Mouse (Mus musculus): Measurements from ENCODE around the gene Il11. TPM values are rescaled to one million over a fixed set of nuclear protein-coding genes. Genes with fewer than 3 reads are reported as not detected.
"Not testable (repeated sequence)": the region's sequence is repeated elsewhere in the genome, so short reads cannot be mapped to it uniquely, and the experiment has no call there.

Il11 gene
- polyA plus RNA-seq (2015; fragmentation: Nextera tagmentation; extraction: Ambion mirVana): 0.26 and 0.39 TPM in 2 replicates

DNA sequence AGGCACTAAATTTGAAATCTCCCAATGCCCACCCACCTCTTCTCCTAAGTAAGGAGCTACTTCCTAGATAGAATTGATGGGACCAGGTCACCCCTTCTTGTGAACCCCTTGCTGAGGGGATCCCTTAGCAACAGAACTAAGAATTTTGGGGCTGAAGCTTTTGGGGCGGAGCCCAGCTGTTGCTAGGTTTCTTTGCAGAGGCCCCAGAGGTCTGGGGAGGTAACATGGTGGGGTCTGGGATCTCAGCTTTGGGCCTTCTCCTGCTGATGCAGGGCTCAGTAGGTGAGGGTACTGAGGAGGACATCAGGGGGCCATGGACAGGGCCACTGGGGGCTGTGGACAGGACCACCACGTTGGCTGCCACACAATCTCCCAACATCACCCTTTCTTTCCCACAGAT is at the start of gene Il11, which contains the start of gene Tmem190:
TSS of gene Il11 (minus strand) at position 101 of the 400 bp plus-strand sequence.
TSS of gene Tmem190 (plus strand) at position 179 of the 400 bp plus-strand sequence.
- H3K27me3 ChIP-seq: peaks cover 38% of the 10 kb centered on the region
- H3K4me2 ChIP-seq (replicated peaks): no peak within 1 kb of the TSS
- no peaks in the 10 kb centered on the region for H3K9me3 ChIP-seq
- no peak within 1 kb of the TSS for H3K27ac ChIP-seq
- 75% methylated on average over 2 of the region's 2 CpGs for WGBS
- H3K9ac ChIP-seq: no peak within 1 kb of the TSS
- ATAC-seq (ENCODE audit: low FRiP score, low read depth): no peak
- no peak within 1 kb of the TSS for H3K4me3 ChIP-seq
- H3K4me1 ChIP-seq: peaks cover 5% of the 10 kb centered on the region; the same call in 1 of the 2 replicates
- H3K36me3 ChIP-seq: no peaks in the 10 kb centered on the region

DNA sequence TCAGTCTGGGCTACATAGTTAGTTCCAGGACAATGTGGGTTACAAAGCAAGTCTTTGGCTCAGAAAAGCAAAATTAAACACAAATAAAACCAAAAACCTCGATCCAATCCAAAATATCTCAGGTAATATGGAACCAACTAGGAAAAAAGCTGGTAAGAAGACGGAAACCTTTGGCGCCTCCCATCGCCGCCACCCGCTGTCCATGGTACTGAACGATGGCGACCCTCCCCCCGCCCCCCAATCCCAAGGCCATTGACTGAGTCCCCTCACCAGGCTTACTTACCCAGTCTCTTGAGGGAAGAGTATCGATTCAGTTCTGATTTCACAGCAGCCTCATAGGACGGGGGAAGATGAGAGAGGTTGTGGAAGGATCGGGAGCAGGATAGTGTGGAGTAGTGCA is 47.8 kb upstream of the Il11 start:
- Histone ChIP-seq H3K4me1 (no peaks in the 10 kb centered on the region), H3K36me3 (no peaks in the 10 kb centered on the region), H3K4me3 (no peak overlapping the region), H3K9me3 (no peaks in the 10 kb centered on the region), H3K27me3 (peaks cover 70% of the 10 kb centered on the region), H3K9ac (no peak overlapping the region), H3K27ac (no peak overlapping the region), H3K4me2 (replicated peaks) (no peak overlapping the region)
- 4% methylated on average over 12 of the region's 12 CpGs for WGBS
- ATAC-seq (ENCODE audit: low FRiP score, low read depth): no peak

DNA sequence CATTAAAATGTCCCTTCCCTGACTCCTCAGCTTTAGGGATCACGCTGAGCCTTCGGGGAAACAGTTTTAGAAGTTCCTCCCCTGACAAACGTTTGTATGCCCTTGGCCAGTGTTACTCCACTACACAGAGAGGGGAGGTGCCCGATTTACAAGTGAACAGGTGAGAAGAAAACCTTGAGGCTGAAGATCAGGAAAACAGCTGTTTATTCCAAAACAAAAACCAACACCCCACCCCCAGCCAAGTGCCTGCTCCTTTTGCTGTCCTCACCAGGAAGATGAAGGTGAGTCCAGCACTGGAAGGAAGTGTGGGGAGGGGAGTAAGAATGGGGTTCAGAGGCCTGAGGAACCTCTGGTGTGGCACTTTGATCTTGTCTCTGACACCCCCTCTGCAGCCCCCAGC is 42.7 kb upstream of the Il11 start:
- no peak overlapping the region for H3K27ac ChIP-seq
- H3K4me1 ChIP-seq: no peaks in the 10 kb centered on the region
- no peak overlapping the region for H3K4me2 ChIP-seq (replicated peaks)
- H3K9ac ChIP-seq: no peak overlapping the region
- no peak overlapping the region for H3K4me3 ChIP-seq
- H3K27me3 ChIP-seq: peaks cover 23% of the 10 kb centered on the region
- H3K9me3 ChIP-seq: no peaks in the 10 kb centered on the region
- 42% methylated on average over 4 of the region's 4 CpGs for WGBS
- H3K36me3 ChIP-seq: no peaks in the 10 kb centered on the region
- ATAC-seq (ENCODE audit: low FRiP score, low read depth): no peak

DNA sequence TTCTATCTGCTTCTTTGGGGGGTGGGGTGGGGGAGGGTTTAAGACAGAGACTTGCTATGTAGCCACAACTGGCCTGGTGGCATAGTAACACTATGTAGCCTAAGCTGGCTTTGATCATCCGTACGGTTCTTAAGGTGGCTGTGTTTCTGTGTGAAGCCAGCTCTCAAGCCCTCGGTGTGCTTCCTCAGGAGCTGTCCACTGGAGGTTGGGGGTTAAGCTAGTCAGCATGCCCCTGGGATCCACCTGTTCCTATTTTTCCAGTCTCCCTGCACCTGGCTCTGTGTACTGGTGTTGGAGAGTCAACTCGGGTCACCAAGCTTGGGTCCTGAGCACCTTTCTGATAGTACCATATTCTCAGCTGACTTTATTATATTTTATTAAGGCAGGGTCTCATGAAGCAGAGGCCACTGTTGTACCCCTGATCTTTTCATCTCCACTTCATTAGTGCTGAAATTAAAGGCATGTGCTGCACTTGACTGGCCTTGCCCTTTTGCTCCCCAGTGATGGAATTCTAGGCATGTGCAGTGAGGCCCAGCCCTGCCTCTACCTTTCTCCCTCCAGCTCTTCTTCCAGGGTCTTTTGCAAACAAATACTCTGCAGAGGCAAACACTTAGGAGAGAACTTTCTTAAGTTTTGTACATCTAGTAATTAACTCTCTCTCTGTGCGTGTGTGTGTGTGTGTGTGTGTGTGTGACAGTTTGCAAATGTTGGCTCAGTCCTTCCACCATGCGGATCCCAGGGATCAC is 39.7 kb upstream of the Il11 start:
- peaks cover 9% of the 10 kb centered on the region; the same call in 1 of the 2 replicates for H3K27me3 ChIP-seq
- no peaks in the 10 kb centered on the region for H3K36me3 ChIP-seq
- no peaks in the 10 kb centered on the region for H3K4me1 ChIP-seq
- H3K4me3 ChIP-seq: no peak overlapping the region
- no peak overlapping the region for H3K27ac ChIP-seq
- no peak overlapping the region for H3K4me2 ChIP-seq (replicated peaks)
- 64% methylated on average over 6 of the region's 6 CpGs for WGBS
- no peak for ATAC-seq (ENCODE audit: low FRiP score, low read depth)
- H3K9ac ChIP-seq: no peak overlapping the region
- H3K9me3 ChIP-seq: no peaks in the 10 kb centered on the region

DNA sequence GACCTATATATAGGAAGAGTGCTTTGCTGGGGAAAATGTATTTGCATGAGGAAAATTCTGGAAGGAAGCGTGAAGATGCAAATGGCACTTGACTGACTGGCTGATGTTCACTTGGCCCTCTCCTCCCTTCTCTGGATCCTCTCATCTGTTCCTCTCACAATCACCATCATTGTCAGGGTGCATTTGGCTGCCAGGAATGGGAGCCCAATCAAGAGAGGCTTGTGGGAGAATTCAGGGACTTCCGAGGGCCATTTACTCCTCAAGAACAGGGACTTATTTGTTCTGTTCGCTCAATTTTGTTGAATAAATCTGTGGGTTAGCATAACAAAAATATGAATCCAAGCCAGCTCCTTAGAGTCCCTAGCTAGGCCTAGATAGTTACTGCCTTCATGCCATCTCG is 39.0 kb upstream of the Il11 start:
- WGBS: 83% methylated on average over 4 of the region's 4 CpGs
- Histone ChIP-seq H3K4me1 (no peaks in the 10 kb centered on the region), H3K36me3 (no peaks in the 10 kb centered on the region), H3K9ac (no peak overlapping the region), H3K27me3 (peaks cover 9% of the 10 kb centered on the region; the same call in 1 of the 2 replicates), H3K27ac (no peak overlapping the region), H3K4me2 (replicated peaks) (no peak overlapping the region), H3K4me3 (no peak overlapping the region), H3K9me3 (no peaks in the 10 kb centered on the region)
- ATAC-seq (ENCODE audit: low FRiP score, low read depth): no peak

DNA sequence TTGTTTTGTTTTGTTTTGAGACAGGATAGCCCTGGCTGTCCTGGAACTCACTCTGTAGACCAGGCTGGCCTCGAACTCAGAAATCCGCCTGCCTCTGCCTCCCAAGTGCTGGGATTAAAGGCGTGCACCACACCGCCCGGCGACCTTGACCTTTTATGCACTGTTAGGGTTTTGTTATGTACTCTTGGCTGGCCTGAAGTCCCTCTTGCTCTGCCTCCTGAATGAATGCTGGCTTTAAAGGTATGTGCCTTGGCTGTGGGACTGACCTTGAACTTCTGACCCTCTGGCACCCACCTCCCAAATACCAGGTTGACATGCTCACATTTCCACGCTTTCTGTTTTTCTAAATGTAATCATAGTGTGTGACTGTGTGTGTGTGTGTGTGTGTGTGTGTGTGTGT is 38.3 kb upstream of the Il11 start:
- WGBS: 86% methylated on average over 7 of the region's 7 CpGs
- H3K27me3 ChIP-seq: not testable (repeated sequence)

DNA sequence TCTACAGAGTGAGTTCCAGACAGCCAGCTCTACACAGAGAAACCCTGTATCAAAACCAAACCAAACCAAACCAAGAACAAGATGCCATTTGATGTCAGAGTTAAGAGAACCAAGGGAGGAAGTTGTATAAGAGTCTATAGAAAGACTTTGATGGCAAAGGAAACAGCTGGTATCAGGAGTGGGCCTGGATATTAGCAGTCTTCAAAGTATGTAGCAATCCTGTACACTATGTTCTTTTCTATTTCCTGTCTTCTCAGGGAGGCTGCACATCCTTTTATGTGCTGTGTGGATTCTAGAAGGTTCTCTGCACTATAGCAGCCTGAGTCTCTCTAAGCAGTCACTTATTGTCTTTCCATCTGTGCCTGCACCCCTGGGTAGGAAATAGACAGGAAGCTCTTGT is 33.9 kb upstream of the Il11 start:
- H3K27ac ChIP-seq: no peak overlapping the region
- H3K36me3 ChIP-seq: no peaks in the 10 kb centered on the region
- no peak for ATAC-seq (ENCODE audit: low FRiP score, low read depth)
- no peak overlapping the region for H3K4me2 ChIP-seq (replicated peaks)
- H3K27me3 ChIP-seq: no peaks in the 10 kb centered on the region
- no peaks in the 10 kb centered on the region for H3K9me3 ChIP-seq
- no peak overlapping the region for H3K4me3 ChIP-seq
- H3K4me1 ChIP-seq: peaks cover 6% of the 10 kb centered on the region
- no peak overlapping the region for H3K9ac ChIP-seq

More for the DNA sequence above, 38.3 kb upstream of the Il11 start:
- H3K27ac ChIP-seq; H3K9me3 ChIP-seq; H3K9ac ChIP-seq; H3K4me3 ChIP-seq; H3K4me2 ChIP-seq (replicated peaks); H3K36me3 ChIP-seq; ATAC-seq (ENCODE audit: low FRiP score, low read depth); H3K4me1 ChIP-seq: not testable (repeated sequence)

DNA sequence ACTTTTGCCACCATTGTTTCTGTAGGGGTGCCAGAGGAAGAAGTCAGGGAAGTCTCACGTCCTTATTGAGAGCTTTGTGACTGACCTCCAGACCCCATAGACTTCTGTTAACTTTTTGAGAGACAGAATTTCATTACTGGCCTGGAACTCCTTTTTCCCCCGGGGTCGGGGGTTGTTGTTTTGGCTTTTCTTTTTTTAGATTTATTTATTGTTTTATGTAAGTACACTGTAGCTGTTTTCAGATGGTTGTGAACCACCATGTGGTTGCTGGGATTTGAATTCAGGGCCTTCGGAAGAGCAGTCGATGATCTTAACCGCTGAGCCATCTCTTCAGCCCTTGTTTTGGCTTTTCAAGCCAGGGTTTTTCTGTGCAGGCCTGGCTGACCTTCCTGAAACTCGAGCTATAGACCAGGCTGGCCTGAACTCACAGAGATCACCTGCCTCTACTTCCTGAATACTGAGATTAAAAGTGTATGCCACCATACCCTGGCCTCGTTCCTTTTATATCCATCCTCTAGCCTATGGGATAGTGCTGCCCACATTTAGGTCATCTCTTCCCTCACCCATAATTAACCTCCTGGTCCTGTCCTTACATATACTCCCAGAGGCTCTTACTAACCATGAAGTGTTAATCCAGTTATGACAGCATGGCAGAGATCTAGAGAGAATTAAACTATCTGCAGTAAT is 30.6 kb upstream of the Il11 start:
- no peak for ATAC-seq (ENCODE audit: low FRiP score, low read depth)
- no peaks in the 10 kb centered on the region for H3K9me3 ChIP-seq
- H3K9ac ChIP-seq: peak overlapping the region; percentile 64
- peak overlapping the region; percentile 84 for H3K4me2 ChIP-seq (replicated peaks)
- peaks cover 29% of the 10 kb centered on the region for H3K4me1 ChIP-seq
- peak overlapping the region; percentile 99 for H3K4me3 ChIP-seq
- H3K27ac ChIP-seq: peak overlapping the region; percentile 87
- 27% methylated on average over 8 of the region's 8 CpGs for WGBS
- no peaks in the 10 kb centered on the region for H3K27me3 ChIP-seq
- peaks cover 26% of the 10 kb centered on the region for H3K36me3 ChIP-seq

DNA sequence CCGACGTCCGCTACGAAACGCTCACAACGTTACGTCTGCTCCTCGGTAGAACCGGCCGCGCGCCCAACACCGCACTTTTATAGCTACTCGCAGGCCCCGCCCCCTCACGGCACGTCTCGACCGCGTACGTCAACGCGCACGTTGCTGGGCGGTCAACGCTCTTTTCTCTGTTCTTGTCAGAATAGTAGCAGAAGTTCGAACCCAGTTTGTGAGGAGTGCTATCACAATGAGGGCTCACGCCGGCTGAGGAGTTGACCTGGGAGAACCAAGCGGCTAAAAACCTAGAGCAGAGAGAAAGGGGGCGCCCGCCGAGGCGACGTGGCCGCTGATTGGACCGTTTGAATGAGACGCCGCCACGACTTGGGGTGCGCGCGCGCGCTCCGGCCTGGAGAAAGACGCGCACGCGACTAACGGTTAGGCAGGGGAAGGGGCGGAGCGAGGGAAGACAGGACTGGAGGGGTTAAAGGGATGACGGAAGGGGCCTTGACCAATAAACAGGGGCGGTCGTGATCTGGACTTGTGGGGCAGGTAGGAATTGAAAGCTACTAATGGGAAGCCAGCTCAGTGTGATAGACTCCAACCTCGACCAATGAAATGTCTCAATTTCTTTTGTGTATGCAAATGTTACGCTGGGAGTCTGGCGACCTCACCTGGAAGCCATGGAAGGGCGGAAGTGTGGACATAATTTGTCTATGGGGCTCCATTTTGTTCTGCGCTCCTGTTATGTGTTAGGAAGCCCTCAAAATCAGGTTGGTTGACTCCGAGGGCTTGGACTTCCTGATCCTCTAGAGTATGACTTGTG is 29.8 kb upstream of the Il11 start, which contains the start of gene Ube2s:
TSS of gene Ube2s (minus strand) at position 288 of the 802 bp plus-strand sequence.
- peaks cover 29% of the 10 kb centered on the region for H3K4me1 ChIP-seq
- ATAC-seq (ENCODE audit: low FRiP score, low read depth): peak; percentile 99
- H3K27me3 ChIP-seq: no peaks in the 10 kb centered on the region
- H3K4me2 ChIP-seq (replicated peaks): peak within 1 kb of the TSS; percentile 84
- peak within 1 kb of the TSS; percentile 96 for H3K27ac ChIP-seq
- WGBS: under 1% methylated on average over 62 of the region's 62 CpGs
- peak within 1 kb of the TSS; percentile 99 for H3K4me3 ChIP-seq
- H3K36me3 ChIP-seq: peaks cover 30% of the 10 kb centered on the region
- no peaks in the 10 kb centered on the region for H3K9me3 ChIP-seq
- peak within 1 kb of the TSS; percentile 99 for H3K9ac ChIP-seq

DNA sequence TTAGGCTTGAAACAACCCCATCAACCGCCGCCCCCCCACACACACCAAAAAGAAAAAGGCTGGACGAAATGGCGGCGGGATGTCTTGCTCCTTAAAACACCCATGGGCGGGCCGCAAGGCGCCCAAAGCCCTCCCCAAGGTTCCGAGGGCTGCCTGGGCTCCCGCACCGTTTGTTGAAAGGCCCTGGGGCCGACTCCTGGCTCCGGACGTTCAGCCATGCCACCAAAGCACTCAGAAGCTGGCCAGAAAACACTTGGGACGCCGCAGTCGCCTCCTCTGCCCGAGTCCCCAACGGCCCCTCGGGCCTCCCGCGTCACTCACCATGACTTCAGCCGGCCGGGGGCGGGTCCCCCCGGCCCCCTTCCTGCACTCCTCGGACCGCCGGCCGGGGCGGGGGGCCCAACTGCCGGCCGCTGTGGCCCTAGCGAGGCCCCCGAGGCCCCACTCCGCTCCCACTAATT is 29.2 kb upstream of the Il11 start:
- no peak for ATAC-seq (ENCODE audit: low FRiP score, low read depth)
- Histone ChIP-seq H3K9ac (peak overlapping the region; percentile 99), H3K4me3 (peak overlapping the region; percentile 99), H3K27me3 (no peaks in the 10 kb centered on the region), H3K27ac (peak overlapping the region; percentile 96), H3K36me3 (peaks cover 36% of the 10 kb centered on the region), H3K9me3 (no peaks in the 10 kb centered on the region), H3K4me1 (peaks cover 29% of the 10 kb centered on the region), H3K4me2 (replicated peaks) (peak overlapping the region; percentile 84)
- 2% methylated on average over 20 of the region's 36 CpGs for WGBS

DNA sequence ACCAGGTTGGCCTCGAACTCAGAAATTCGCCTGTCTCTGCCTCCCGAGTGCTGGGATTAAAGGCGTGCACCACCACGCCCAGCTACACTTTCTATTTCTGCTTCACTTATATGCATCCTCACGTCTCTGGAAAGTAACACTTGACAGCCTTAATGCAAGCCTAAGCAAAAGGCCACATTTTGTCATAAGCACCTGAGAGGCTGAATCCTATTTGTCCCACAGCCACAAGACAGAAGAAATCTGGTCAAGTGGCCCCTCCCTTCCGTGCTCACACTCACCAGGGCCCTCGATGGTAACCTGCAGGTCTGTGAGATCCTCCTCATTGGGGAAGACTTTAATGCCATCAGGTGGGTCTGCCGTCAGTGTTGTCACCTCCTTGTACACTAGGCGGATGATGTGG is 28.5 kb upstream of the Il11 start:
- Histone ChIP-seq H3K9ac (peak overlapping the region; percentile 99), H3K4me1 (peaks cover 29% of the 10 kb centered on the region), H3K36me3 (peaks cover 43% of the 10 kb centered on the region), H3K4me2 (replicated peaks) (peak overlapping the region; percentile 84), H3K4me3 (peak overlapping the region; percentile 99)
- not testable (repeated sequence) for H3K9me3 ChIP-seq; H3K27me3 ChIP-seq; H3K27ac ChIP-seq; ATAC-seq (ENCODE audit: low FRiP score, low read depth)
- 38% methylated on average over 10 of the region's 10 CpGs for WGBS

DNA sequence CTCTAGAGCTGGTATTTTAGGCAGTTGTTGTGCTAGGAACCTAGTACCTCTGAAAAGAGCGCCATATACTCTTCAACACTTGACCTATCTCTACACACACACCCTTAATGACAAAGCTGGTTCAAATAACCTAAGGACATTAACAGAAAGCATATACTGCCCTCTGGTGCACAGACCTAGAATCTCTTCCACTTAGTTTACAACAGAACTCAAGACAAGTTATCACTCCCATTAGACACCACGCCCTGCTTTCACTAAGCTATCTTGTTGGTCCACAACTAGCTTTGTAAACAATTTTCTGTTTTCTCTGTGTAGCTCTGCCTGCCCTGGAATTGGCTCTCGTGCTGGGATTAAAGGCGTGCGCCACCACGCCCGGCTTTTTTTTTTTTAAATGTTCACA is 24.1 kb upstream of the Il11 start:
- no peaks in the 10 kb centered on the region for H3K9me3 ChIP-seq
- H3K9ac ChIP-seq: no peak overlapping the region
- H3K36me3 ChIP-seq: peaks cover 67% of the 10 kb centered on the region
- H3K27ac ChIP-seq: no peak overlapping the region
- H3K4me2 ChIP-seq (replicated peaks): no peak overlapping the region
- no peak overlapping the region for H3K4me3 ChIP-seq
- 94% methylated on average over 7 of the region's 7 CpGs for WGBS
- H3K27me3 ChIP-seq: no peaks in the 10 kb centered on the region
- ATAC-seq (ENCODE audit: low FRiP score, low read depth): no peak
- peaks cover 23% of the 10 kb centered on the region for H3K4me1 ChIP-seq
